Comparison of ENCODE assay signal across 7 mouse cellular contexts in genomic region chr4:117181863-117182758, GRCm38 (mm10). TPM values are rescaled to one million over a fixed set of nuclear protein-coding genes. Genes with fewer than 3 reads are reported as not detected.
DNase-seq lines count a peak whose midpoint lies in the region; ATAC-seq and TF ChIP-seq lines count a peak whose summit lies in the region.

Gene Kif2c (minus strand): TSS chr4:117182639.

- no peaks in the 10 kb centered on the region for H3K4me1 ChIP-seq in intestine, postnatal 0 days (replicated peaks; ENCODE audit: control insufficient read depth, insufficient read depth, low read length)
- peaks cover 23% of the 10 kb centered on the region for H3K4me1 ChIP-seq in midbrain, embryonic 12.5 days
- H3K4me1 ChIP-seq in small intestine, adult 2 months (ENCODE audit: control insufficient read depth, insufficient read depth, insufficient read length, low read length) = no peaks in the 10 kb centered on the region

- peak; percentile 95 for ATAC-seq in intestine, postnatal 0 days
- ATAC-seq in midbrain, embryonic 12.5 days (ENCODE audit: low FRiP score, low read depth) = peak; percentile 97

- H3K4me2 ChIP-seq in intestine, postnatal 0 days (replicated peaks; ENCODE audit: low read depth) = peak within 1 kb of the TSS; percentile 95
- peak within 1 kb of the TSS; percentile 76 for H3K4me2 ChIP-seq in midbrain, embryonic 12.5 days (replicated peaks)

- H3K9me3 ChIP-seq in intestine, postnatal 0 days (ENCODE audit: control insufficient read depth) = no peaks in the 10 kb centered on the region
- no peaks in the 10 kb centered on the region for H3K9me3 ChIP-seq in midbrain, embryonic 12.5 days

- under 1% methylated on average over 42 of the region's 42 CpGs for WGBS in intestine, postnatal 0 days
- WGBS in midbrain, embryonic 12.5 days = under 1% methylated on average over 42 of the region's 42 CpGs
- WGBS in small intestine, adult 2 months = under 1% methylated on average over 42 of the region's 42 CpGs

- H3K9ac ChIP-seq in intestine, postnatal 0 days (ENCODE audit: low read depth, low read length) = peak within 1 kb of the TSS; percentile 40
- H3K9ac ChIP-seq in midbrain, embryonic 12.5 days (replicated peaks) = peak within 1 kb of the TSS; percentile 63

- peak within 1 kb of the TSS; percentile 69 for H3K4me3 ChIP-seq in intestine, postnatal 0 days (ENCODE audit: low read depth, low read length)
- H3K4me3 ChIP-seq in midbrain, embryonic 12.5 days = peak within 1 kb of the TSS; percentile 70
- peak within 1 kb of the TSS; percentile 72 for H3K4me3 ChIP-seq in small intestine, adult 2 months (ENCODE audit: low read depth, low read length)

- intact Hi-C loops in left cerebral cortex, postnatal 4 days (cut with DNase I) = no loop called here

- no peaks in the 10 kb centered on the region for H3K27me3 ChIP-seq in intestine, postnatal 0 days (replicated peaks; ENCODE audit: control insufficient read depth, insufficient read depth, low read length)
- H3K27me3 ChIP-seq in midbrain, embryonic 12.5 days = peaks cover 9% of the 10 kb centered on the region; the same call in 1 of the 2 replicates
- no peaks in the 10 kb centered on the region for H3K27me3 ChIP-seq in small intestine, adult 2 months (ENCODE audit: control insufficient read depth, insufficient read depth, low read length)

- 0 out of 2 replicates have a peak, but pooled peaks have one; percentile 22 for TF ChIP-seq POLR2A in small intestine, adult 2 months (IDR thresholded peaks at IDR 0.05; ENCODE audit: low read depth, low read length)

- TF ChIP-seq CTCF in intestine, postnatal 0 days (IDR thresholded peaks at IDR 0.05; ENCODE audit: low read depth) = no peak
- TF ChIP-seq CTCF in small intestine, adult 2 months (IDR thresholded peaks at IDR 0.05; ENCODE audit: extremely low read depth, insufficient read length, insufficient replicate concordance, low read depth, low read length) = no peak

- peak within 1 kb of the TSS; percentile 41; the same call in 1 of the 2 replicates for H3K27ac ChIP-seq in intestine, postnatal 0 days (ENCODE audit: low read depth, low read length)
- H3K27ac ChIP-seq in midbrain, embryonic 12.5 days (replicated peaks) = peak within 1 kb of the TSS; percentile 42; the same call in 1 of the 2 replicates
- H3K27ac ChIP-seq in small intestine, adult 2 months (ENCODE audit: insufficient read depth, low read depth, low read length) = peak within 1 kb of the TSS; percentile 30; the same call in 1 of the 2 replicates

- H3K36me3 ChIP-seq in intestine, postnatal 0 days (ENCODE audit: control insufficient read depth, insufficient read depth) = peaks cover 17% of the 10 kb centered on the region; the same call in 1 of the 2 replicates
- H3K36me3 ChIP-seq in midbrain, embryonic 12.5 days = peaks cover 28% of the 10 kb centered on the region
- H3K36me3 ChIP-seq in small intestine, adult 2 months (ENCODE audit: control insufficient read depth, insufficient read depth, low read length) = 0 out of 2 replicates have a peak, but pooled peaks cover 3% of the 10 kb centered on the region

- DNase-seq in adrenal gland, adult 2 months = peak; percentile 93
- DNase-seq in embryo, embryonic 11.5 days (ENCODE audit: low read depth, low spot score) = peak; percentile 84
- peak; percentile 78 to 89 for DNase-seq in gastrocnemius, postnatal 4 days (ENCODE audit: low spot score in 2 of 2)
- peak; percentile 92 for DNase-seq in left cerebral cortex, postnatal 4 days

RNA-seq across cellular contexts. Expression of gene Kif2c, which starts in this region (rescaled TPM):
- 1 to 10 TPM in 1 of 2 experiments, under 1 TPM in 1; 0.98 to 1.1 TPM for total RNA-seq in adrenal gland, adult 2 months (2021)
- 0.40 and 0.45 TPM in 2 replicates for polyA plus RNA-seq in adrenal gland, adult 2 months (2012; rRNA removed)
- 10 to 100 TPM in 1 of 2 experiments, 1 to 10 TPM in 1; 9.6 to 10.9 TPM for total RNA-seq in gastrocnemius, postnatal 4 days (2021)
- 6.8 and 7.9 TPM in 2 replicates for polyA plus RNA-seq in intestine, postnatal 0 days (2015; fragmentation: Nextera tagmentation; extraction: Ambion mirVana)
- 1 to 10 TPM; 4.0 to 5.0 TPM for total RNA-seq in left cerebral cortex, postnatal 4 days (2021)
- polyA plus RNA-seq in midbrain, embryonic 12.5 days (2016; fragmentation: Nextera tagmentation; extraction: Ambion mirVana) = 73.7 and 78.0 TPM in 2 replicates
- polyA plus RNA-seq in small intestine, adult 2 months (2012; rRNA removed) = 0.81 and 2.8 TPM in 2 replicates

Comparison
In these comparisons a context has a peak if more than half of its experiments do, and no peak if none do; other contexts are left out.
1. Peak in every context shown above with its lines: DNase-seq, ATAC-seq, H3K4me3 ChIP-seq and H3K27ac ChIP-seq.